Mouse (Mus musculus): ENCODE results near the gene Exoc6b.

DNA sequence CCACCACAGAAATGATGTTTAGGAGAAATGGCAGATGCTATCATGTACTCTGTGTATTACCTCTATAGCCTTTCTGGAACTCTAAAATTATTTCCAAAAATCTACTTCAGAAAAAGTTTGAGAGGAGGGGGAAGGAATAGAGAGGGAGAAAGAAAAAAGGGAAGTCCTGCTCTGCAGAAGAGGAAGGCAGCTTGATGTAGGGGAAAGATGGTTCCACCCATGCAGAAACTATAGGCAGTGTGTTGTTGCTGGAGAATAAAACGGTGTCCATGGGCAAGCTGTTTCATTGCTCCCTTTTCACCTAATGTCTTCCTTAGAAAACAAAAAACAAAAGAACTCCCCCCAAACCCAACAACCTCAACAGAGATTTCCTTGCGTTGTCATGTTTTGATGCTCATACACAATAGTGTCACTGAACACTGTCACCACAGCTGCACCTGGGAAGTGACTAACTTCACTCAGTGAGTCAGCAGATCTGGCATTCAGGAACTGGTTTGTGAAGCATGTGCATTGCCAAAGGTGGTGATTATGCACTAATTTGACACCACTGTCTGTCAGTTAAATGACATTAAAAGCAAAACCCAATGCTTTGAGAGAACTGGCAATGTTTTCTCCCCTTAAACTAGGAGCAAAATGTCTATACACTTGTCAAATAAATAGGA, 407.7 kb downstream of the Exoc6b start:
- TF ChIP-seq CTCF (IDR thresholded peaks at IDR 0.05; ENCODE audit: insufficient read depth, low read depth, low read length) (no peak), POLR2A (IDR thresholded peaks at IDR 0.05; ENCODE audit: insufficient read depth, low read depth, low read length) (no peak)

Data from olfactory bulb, adult 2 months (tissue).